Mouse (Mus musculus) heart, postnatal 25 days (tissue): ENCODE measurements at regions not wholly inside any gene's neighbourhood (a gene's known extent, or its start where the extent isn't known, plus 50 kb on each side); places are given as distances from the start of the nearest gene placed in this dataset.
"Not testable (repeated sequence)": the region's sequence is repeated elsewhere in the genome, so short reads cannot be mapped to it uniquely, and the experiment has no call there.

Experiments used
- DNase-seq: peaks from one replicate; pipeline ENCODE4 v3.0.0; 2022; ENCODE audit warnings: low spot score
- intact Hi-C: fragments of 180-260 bp; cut with DNase I; formaldehyde crosslinking; loops from one replicate; pipeline ENCODE4 v1.15.1; 2025

DNA sequence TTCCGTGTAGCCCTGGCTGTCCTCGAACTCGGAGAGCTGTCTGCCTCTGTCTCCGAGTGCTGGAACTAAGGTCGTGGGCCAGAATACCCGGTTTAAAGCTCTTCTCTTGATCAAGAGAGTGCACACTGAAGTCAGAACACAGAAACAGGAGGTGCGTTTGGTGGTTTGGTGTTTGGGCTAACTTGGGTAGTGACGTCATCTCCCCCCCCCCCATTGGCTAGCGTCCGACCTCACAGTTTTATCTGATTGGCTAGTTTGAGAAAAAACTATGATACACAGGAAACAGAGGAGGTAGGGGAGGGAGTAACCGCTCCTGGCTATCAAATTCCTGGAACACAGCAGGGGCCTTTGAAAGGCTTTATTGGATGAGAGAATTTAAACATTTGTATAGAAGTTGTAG is 60.2 kb upstream of the Pim1 start:
- intact Hi-C loops, result no loop called here
- DNase-seq, result no peak

DNA sequence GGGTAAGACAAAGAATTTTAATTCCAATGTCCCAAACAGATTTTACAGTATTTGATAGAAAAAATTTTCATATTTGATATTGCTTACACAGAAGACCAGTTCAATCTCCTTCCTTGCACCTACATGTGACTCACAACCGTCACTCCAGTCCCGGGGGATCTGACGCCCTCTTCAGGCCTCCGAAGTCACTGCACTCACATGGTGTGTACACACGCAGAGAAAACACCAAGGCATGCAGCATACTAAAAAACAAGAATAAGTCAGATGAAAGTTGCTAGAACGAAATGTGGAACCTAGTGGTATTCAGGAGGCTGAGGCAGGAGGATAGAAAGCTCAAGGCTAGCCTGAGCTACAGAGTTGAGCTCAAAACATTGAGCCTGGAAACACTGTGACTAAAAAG is 59.7 kb upstream of the Pim1 start:
- intact Hi-C loops, result no loop called here
- DNase-seq, result no peak

DNA sequence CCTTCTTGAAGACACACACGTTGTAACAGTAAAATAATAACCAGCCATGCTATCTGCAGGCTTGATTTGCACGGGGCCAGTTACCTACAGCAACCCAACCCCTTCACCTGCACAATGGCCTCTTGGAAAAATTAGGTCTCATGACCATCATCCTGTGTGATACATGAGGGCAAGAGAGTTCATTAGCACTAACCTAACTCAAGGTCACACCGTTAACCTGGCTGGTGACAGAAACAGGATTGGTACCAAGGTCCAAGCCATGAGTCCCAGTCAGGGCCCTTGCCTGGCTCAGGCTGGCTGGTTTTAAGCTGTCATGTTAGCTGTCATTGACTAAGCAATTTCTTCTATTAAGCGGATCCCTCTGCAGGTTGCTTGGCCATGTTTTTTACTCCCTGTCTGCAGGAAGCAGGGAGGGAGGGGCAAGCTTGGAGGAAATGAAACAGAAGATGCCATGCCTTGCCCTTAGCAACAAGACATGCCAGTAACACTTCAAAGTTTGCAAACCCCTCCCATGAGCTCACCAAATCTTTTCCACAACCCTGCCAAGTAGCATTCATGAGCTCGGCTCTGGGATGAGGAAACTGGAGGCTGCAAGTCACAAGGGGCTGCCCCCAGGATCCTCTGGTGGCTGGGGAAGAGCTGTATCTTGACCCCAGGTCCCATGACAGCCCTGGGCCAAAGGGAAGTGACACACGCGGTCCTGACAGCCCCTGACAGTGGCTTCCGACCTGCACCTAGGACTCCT is 58.8 kb upstream of the Pim1 start:
- peak; percentile 21 for DNase-seq
- intact Hi-C loops, result no loop called here

DNA sequence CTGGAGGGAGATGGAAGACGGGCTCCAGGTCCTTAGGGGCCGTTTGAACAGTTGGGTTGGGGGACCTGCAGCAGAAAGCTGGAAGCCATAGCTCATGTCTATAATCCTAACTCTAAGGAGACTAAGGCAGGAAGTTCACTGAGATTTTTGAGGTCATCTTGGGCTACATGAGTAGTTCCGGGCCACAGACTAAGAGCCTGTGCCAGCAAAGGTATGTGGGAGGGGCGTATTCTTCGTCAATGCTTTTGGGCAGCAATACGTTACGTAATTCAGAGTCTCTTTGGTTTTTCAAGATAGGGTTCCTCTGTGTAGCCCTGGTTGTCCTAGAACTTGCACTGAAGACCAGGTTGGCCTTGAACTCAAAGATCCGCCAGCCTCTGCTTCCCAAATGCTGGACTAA is 57.9 kb upstream of the Pim1 start:
- intact Hi-C loops, result no loop called here
- no peak for DNase-seq

DNA sequence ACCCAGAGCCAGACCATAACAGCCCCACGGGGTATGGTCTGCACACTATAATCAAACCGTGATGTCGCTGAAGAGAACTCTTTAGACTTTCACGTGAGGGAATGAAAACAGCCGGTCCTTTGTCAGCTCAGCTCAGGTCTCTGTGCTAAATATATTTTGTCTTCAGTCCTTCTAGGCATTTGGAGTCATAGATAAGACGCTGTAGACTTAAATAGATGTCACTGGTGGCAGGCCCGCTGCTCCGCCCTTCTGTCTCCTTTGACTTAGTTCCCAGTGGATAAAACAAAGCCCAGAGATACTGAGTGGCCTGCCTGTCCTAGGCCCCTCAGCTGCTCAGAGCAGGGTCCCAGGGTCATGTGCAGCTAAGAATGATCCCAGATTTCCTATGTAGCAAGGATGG is 57.2 kb upstream of the Pim1 start:
- DNase-seq, result no peak
- intact Hi-C loops, result no loop called here

DNA sequence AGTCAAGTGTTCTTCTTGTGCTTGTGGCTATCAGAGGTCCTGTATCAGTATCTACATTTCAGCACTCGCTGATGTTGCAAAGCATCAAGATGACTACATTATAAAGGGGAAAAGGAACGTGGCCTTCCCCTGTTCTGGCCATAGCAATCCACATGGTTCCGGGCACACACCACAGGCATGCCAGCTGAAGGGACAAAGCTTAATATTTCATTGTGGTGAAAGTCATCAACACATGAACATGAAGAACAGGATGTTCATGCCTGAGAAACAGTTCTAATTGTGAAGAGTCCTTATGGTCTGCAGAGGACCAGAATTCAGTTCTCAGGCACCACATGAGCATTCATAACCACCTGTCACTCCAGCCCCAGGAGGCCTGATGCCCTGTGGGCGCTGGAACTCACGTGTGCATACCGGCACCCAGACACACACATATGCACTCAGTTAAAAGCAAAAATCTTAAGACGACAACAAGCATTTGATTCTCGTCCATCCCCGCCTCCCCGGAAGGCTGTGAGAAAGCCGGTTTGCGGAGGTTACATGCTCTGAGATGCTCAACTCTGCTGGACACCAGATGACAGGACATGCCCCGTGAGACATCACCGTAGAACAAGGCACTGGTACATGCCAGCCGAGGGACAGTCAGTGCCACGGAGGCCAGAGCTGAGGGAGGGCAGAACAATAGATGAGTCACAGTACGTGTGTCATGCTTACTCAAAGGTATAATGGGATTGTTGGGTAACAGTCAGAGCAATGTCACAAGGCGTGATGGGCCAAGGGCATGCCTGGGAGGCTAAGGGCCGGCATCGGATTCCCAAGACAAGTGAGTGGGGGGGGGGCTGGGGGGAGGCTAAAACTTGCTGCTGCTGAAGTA is 56.2 kb upstream of the Pim1 start:
- no peak for DNase-seq
- intact Hi-C loops, result no loop called here

DNA sequence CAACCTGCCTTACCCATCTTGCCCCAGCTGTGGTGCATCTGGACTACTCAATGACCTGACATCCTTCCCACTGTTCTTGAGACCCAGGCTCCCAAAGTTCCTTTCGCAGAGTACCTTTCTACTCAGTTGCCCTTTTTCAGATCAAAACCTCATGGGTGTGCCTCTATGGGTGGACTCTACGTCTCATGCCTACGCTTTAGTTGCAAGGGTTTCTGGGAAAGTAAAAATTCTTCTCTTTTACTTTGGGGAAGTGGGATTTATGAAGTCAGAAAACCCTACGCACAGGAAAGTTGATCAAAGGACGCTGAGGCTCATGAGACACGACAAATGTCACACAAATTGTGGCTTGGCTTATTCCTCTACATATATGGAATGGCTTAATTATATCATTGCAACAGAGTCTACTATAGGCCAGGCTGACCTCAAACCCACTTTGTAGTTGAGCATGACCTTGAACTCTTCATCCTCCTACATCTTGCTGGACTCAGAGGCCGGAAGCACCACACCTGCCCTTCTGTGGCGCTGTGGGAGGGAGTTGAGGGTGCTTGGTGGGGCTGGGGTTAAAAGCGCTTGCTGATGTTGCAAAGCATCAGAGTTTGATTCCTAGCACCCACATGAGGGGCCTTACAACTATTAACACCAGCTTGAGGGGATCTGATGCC is 55.1 kb upstream of the Pim1 start:
- intact Hi-C loops, result no loop called here
- DNase-seq, result no peak

DNA sequence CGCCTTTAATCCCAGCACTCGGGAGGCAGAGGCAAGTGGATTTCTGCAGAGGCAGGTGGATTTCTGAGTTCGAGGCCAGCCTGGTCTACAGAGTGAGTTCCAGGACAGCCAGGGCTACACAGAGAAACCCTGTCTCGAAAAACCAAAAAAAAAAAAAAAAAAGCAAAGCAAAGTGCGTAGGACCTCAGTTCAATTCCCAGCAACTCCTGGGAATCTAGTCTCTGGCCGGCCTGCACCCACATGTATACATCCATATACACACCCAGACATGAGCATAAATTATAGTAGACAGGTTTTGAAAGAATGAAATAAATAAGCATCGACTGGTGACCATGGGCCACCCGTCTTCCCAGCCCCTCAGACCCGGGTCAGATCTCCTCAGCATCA is 54.1 kb upstream of the Pim1 start:
- DNase-seq, intact Hi-C loops: not testable (repeated sequence)

DNA sequence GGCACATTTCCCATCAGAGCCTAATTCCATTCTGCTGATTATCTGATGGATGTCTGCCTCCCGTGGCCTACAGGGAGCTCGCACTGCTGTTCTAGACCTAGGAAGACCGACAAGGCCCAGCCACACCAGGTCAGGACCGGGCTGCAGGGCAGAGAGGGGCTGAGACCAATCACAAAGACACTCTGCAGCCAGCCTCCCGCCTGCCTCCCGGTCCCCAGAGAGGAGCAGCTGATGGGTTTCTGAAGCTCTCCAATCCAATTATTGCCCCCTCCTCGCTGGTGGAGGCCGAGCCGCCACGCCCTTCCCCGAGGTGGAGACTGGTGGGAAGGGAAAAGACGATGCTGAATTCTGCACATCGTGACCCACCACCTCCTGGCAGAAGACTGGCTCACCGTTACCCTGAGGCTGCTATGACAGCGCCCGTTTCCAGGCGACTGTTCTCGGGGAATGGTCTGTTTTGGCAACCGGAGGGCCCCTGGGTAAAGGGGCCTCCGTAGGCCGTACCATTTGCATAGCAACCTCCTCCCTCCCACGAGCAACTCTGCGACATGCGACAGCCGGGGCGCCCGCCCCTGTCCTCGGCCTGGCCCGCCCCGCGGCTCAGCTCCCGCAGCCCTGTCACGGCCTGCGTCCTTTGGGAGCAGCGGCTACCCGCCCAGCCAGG is 53.5 kb upstream of the Pim1 start:
- intact Hi-C loops, result no loop called here
- DNase-seq, result peak; percentile 74

DNA sequence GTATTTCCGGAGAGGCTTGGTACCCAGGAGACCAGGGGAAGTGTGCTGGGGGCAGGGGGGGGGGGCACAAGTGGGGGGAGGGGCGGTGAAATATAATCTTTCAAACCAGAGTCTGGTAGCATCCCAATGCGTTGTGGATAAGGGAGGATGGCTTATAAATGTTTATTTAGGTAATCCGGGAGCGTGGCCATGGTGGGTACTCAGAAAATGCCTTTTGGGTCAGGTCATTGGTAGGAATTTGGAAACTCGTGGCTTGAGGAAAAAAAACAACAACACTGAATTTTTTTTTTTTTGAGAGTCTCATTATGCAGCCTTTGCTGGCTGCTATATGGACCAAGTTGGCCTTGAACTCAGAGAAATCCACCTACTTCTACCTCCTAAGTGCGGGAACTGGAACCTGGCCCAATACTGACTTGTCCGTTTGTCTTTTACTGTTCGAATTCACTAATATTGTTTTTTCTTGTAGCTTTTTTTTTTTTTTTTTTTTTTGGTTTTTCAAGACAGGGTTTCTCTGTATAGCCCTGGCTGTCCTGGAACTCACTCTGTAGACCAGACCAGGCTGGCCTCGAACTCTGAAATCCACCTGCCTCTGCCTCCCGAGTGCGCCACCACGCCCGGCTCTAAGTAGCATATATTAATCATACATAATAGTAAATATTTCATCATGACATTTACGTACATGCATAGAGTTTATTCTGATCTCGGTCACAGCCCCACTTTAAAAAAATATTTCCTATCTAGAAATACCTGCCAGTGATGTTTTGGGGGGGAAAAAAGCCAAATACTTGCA is 52.8 kb upstream of the Pim1 start:
- intact Hi-C loops, result no loop called here

DNA sequence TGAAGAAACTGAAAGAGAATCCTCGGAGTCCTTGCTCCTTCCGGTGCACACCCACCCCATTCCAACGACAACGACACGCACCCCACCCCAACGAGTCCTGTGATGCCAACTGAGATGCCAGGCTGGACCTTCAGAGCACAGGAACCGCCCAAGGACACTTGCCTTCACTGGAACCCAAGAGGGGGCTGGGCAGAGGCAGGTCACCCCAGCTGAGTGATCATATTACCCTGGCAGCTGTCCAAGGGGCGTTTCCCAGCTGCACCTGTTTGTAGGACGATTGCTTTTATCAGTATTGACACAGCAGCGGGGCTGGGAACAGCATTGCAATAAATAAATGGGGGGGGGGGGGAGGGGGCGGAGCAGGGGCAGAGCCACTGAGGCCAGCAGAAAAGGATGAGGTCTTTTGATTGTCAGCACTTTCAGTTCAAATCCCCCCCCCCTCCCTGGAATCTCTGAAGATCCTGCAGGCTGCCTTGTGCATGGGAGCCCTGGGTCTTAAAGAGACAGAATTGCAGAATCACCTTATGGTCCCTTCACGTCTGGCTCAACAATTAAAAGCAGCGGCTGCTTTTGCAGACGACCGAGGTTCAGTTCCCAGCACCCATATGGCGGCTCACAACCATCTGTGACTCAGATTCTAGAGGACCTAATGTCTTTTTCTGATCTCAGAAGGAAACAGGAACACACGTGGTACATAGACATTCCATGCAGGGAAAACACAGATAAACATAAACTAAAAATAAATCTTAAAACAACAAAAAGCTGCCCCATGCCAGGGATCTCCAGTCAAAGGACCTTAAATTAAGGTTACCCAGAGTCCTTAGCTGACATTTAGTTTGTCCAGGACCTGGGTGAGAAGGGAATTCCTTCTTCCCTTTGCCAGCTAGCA is 52.0 kb upstream of the Pim1 start:
- intact Hi-C loops, result no loop called here

More for the DNA sequence above, 52.8 kb upstream of the Pim1 start:
- DNase-seq, result no peak

DNA sequence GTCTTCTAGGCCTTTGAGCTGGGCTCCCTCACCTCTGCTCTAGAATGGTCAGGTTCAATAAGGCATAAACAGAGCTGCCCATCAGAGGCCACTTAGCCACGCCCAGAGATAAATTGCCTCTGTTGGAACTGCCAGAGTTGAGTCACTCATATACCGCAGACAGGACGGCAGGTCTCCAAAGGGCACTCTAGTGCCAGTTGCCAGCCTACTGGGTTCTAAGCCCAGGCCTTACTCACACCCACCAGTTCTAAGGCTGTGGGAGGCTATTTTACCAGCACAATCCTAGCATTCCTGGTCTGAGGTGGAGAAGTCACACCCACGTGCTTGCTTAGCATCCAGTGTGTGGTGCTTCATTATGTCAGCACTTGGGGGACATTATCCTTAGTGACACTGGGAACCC is 50.6 kb upstream of the Pim1 start:
- DNase-seq, result no peak
- intact Hi-C loops, result no loop called here

More for the DNA sequence above, 52.0 kb upstream of the Pim1 start:
- DNase-seq, result peak; percentile 30

DNA sequence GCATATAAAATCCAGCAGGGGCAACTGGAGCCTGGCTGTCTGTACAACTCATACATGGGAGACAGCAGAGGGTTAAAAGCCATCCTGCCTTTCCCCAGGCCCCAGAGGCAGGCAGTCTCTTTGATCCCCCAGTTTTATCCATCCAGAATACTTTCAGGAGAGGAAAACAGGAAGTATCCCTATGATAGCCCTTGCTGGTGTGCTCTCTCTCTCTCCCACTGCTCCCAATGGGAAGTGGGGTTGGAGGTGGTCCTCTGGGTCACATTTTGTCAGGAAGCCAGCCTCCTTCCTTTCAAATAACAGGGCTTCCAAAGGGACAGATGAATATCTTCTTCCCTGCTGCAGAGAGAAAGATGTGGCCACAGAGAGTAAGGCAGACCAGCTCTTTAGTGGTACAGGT is 50.1 kb upstream of the Pim1 start:
- intact Hi-C loops, result no loop called here
- no peak for DNase-seq
